Mouse (Mus musculus) lung, embryonic 16.5 days (tissue): ENCODE data around the gene Tmem121b. TPM values are rescaled to one million over a fixed set of nuclear protein-coding genes. Genes with fewer than 3 reads are reported as not detected.
A peak's percentile ranks its signal among the peaks of the same experiment; 100 is the strongest.

Source experiments
- ATAC-seq: fragments of 200-750 bp; cut with Nextera tagmentation; 2 replicates; pipeline ENCODE4 v1.8.0; 2017; ENCODE audit warnings: low read depth, mild to moderate bottlenecking, moderate library complexity
- H3K27ac ChIP-seq: fragments of 300-500 bp; sonication (generic); 2 replicates; pipeline ENCODE4 v1.5.1; 2014; ENCODE audit warnings: mild to moderate bottlenecking, control low read depth, low read length
- H3K27me3 ChIP-seq: fragments of 300-500 bp; sonication (generic); 2 replicates; pipeline ENCODE4 v1.6.1; 2014; ENCODE audit warnings: low read depth, low read length, mixed read lengths; ENCODE audit not compliant: control insufficient read depth, insufficient read depth
- H3K36me3 ChIP-seq: fragments of 300-500 bp; sonication (generic); 2 replicates; pipeline ENCODE4 v1.6.1; 2014; ENCODE audit warnings: low read length; ENCODE audit not compliant: control insufficient read depth, insufficient read depth
- H3K4me1 ChIP-seq: fragments of 300-500 bp; sonication (generic); replicated peaks from 2 replicates; pipeline ENCODE4 v1.6.1; 2014; ENCODE audit warnings: low read length, mixed read lengths; ENCODE audit not compliant: control insufficient read depth, insufficient read depth
- H3K4me2 ChIP-seq: fragments of 300-500 bp; sonication (generic); 2 replicates; pipeline ENCODE4 v1.6.1; 2014; ENCODE audit warnings: low read depth, low read length, control low read depth
- H3K4me3 ChIP-seq: fragments of 300-500 bp; sonication (generic); 2 replicates; pipeline ENCODE4 v1.5.1; 2014; ENCODE audit warnings: mild to moderate bottlenecking, low read length, control low read depth
- H3K9ac ChIP-seq: fragments of 300-500 bp; sonication (generic); 2 replicates; pipeline ENCODE4 v1.6.1; 2014; ENCODE audit warnings: low read length, control low read depth
- H3K9me3 ChIP-seq: fragments of 300-500 bp; sonication (generic); 2 replicates; pipeline ENCODE4 v1.6.1; 2016; ENCODE audit warnings: low read length; ENCODE audit not compliant: control insufficient read depth
- WGBS: fragments of 180-500 bp; shearing (Covaris S2); extraction: QIAGEN DNeasy Blood & Tissue Kit; methylation state at CpG from one replicate; pipeline ENCODE4 v1.1.7; 2014; 5-methylcytosine and 5-hydroxymethylcytosine counted together
- polyA plus RNA-seq: library from polyadenylated mRNA; unstranded; fragments of >200 nt; fragmentation: Nextera tagmentation; extraction: Ambion mirVana; gene quantifications from 2 replicates; pipeline ENCODE4 v1.2.1, GENCODE M21; 2015

The Tmem121b gene
- polyA plus RNA-seq, 1 experiment from 2014 or later, result 0.10 TPM

DNA sequence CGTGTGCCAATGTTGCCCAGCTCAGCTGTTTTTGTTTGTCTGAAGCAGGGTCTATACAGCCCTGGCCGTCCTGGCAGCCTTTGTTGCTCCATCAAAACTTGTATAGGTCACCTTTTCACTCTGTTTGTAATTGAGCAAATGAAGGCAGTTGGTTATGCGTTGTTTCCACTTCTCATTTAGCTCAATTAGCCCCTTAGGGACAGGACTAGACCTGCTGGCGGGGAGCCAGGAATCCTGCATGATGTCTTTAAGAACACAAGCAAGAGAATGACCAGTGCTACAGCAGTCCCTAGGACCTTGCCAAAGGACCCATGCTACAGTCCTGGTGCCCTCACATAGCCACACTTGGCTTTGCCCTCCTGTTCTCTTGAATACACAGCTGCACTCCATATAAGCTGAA, 11.9 kb upstream of the Tmem121b start:
- H3K36me3 ChIP-seq, result peaks cover 3% of the 10 kb centered on the region; the same call in 1 of the 2 replicates
- H3K9ac ChIP-seq, result no peak overlapping the region
- no peaks in the 10 kb centered on the region for H3K27me3 ChIP-seq
- ATAC-seq, result no peak
- H3K9me3 ChIP-seq, result peaks cover 2% of the 10 kb centered on the region; the same call in 1 of the 2 replicates
- H3K4me2 ChIP-seq, result no peak overlapping the region
- no peak overlapping the region for H3K27ac ChIP-seq
- H3K4me1 ChIP-seq, result no peaks in the 10 kb centered on the region
- WGBS, result 74% methylated on average over 4 of the region's 4 CpGs
- H3K4me3 ChIP-seq, result no peak overlapping the region

DNA sequence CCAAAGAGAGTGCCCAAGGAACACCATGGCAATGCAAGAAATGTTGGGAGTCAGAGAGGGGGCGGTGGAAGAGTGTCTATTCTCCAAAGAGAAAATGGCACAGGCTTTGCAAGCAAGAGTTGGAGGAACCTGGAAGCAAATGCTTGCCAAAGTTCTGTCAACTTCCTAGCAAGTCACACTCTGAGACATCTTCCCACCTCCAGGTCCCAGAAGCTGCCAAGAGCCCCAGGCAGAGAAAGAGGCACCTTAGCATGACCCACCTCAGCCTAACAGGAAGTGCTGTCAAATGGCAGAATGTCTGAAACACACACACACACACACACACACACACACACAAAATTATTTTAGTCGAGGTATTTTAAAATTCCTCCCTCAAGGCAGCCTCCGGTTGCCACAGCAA, 10.4 kb upstream of the Tmem121b start:
- no peak for ATAC-seq
- no peak overlapping the region for H3K27ac ChIP-seq
- peaks cover 4% of the 10 kb centered on the region; the same call in 1 of the 2 replicates for H3K9me3 ChIP-seq
- H3K27me3 ChIP-seq, result no peaks in the 10 kb centered on the region
- H3K4me3 ChIP-seq, result no peak overlapping the region
- no peaks in the 10 kb centered on the region for H3K4me1 ChIP-seq
- H3K4me2 ChIP-seq, result no peak overlapping the region
- no peaks in the 10 kb centered on the region for H3K36me3 ChIP-seq
- no peak overlapping the region for H3K9ac ChIP-seq
- 61% methylated on average over 3 of the region's 3 CpGs for WGBS

DNA sequence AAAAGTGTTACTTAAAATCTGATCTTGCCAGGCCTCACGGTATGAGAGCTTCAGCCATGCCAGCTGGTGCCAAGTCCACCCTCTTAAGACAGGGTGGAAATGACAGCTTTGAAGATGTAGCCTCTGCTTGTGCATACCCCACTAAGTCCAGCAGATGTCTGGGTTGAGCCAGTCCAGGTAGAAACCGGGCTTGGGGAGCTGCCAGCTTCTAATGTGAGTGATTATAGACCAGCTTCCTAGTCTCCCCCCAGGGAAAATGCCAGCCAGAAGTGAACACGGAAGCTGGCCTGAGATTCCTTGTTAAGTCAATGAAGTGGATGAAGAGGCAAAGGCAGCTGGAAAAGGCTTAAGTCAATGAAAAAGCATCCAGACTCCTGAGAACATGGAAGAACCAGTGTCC, 2.9 kb upstream of the Tmem121b start:
- WGBS, result 50% methylated on average over 3 of the region's 3 CpGs
- H3K4me1 ChIP-seq, result peaks cover 13% of the 10 kb centered on the region
- peaks cover 4% of the 10 kb centered on the region; the same call in 1 of the 2 replicates for H3K9me3 ChIP-seq
- H3K27me3 ChIP-seq, result peaks cover 21% of the 10 kb centered on the region
- ATAC-seq, result no peak
- H3K36me3 ChIP-seq, result no peaks in the 10 kb centered on the region
- no peak overlapping the region for H3K4me2 ChIP-seq
- no peak overlapping the region for H3K9ac ChIP-seq
- H3K4me3 ChIP-seq, result no peak overlapping the region
- H3K27ac ChIP-seq, result no peak overlapping the region

DNA sequence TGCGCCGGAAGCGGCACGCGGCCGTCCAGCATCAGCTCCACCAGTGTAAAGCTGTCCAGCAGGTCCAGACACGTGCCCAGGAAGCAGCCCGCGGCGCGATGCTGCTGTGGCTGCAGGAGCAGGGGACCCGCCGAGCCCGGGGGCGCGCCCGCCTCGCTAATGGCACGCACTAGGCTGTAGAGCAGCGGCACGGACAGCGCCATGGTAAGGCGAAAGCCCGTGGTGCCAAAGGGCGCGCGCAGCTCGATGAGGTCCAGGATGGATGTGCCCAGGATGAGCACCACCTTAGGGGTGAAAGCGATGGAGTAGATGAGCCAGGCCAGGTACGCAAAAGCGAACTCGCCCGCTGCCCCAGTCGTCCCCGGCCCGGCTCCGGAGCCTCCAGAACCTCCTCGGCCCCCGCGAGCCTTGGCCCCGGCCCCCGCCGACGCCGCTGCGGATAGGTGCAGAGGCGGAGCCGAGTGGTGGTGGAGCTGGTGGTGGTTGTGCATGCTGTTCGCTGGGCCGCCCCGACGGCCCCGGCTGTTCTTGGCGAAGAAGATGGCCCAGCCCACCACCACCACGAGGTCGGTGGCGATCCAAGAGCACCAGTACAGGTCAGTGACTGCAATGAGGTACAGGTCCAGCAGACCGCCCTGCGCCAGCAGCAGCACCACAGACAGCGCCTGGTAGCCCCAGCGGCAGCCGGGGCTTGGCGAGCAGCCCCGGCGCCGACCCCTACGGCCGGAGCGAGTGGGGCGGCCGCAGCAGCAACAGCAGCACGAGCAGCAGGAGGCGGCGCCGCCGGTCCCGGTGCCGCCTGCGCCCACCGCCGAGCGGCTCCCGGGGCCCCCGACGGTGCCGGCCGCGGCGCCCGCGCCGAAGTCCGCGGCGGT, 871 bp downstream of the Tmem121b start:
- peak; percentile 53 for ATAC-seq
- Histone ChIP-seq H3K4me2 (peak overlapping the region; percentile 99), H3K27me3 (peaks cover 21% of the 10 kb centered on the region), H3K9ac (peak overlapping the region; percentile 51), H3K9me3 (no peaks in the 10 kb centered on the region), H3K36me3 (no peaks in the 10 kb centered on the region), H3K4me3 (peak overlapping the region; percentile 67), H3K27ac (no peak overlapping the region), H3K4me1 (peaks cover 16% of the 10 kb centered on the region)
- WGBS, result under 1% methylated on average over 72 of the region's 95 CpGs

DNA sequence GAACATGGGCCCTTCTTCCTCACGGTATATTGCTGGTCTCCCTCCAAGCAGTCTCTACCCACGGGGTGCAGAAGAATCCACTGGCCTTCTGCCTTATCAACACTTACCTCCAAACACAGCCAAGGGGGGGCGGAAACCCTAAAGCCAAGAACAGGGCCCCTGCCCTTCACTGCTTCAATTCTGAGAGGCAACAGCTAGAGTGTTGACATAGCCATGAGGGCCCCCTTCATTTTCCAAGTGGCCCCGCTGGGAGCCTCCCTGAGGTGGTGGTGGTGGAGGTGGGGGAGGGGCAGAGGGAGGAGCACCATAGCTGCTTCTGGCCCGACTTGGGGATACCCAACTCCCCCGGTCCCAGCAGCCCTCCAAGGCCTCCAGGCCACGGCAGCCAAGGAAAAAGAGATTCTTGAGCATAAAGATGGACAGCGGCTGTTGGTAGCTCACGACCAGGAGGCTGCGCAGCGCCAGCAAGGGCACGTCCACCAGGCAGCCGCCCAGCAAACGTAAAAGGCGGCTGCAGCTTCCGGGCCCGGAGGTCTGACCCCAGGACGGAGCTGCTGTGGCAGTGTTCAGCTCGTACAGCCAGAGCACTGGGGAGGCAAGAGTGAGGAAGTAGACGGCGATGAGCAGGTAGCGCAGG, 1.6 kb downstream of the Tmem121b start:
- peak; percentile 77 for ATAC-seq
- peak overlapping the region; percentile 99 for H3K4me2 ChIP-seq
- H3K36me3 ChIP-seq, result no peaks in the 10 kb centered on the region
- H3K9me3 ChIP-seq, result no peaks in the 10 kb centered on the region
- H3K27ac ChIP-seq, result 0 out of 2 replicates have a peak overlapping the region, but pooled peaks have one; percentile 45
- peaks cover 21% of the 10 kb centered on the region for H3K27me3 ChIP-seq
- no peak overlapping the region for H3K9ac ChIP-seq
- H3K4me3 ChIP-seq, result peak overlapping the region; percentile 67
- H3K4me1 ChIP-seq, result peaks cover 16% of the 10 kb centered on the region
- WGBS, result 7% methylated on average over 22 of the region's 22 CpGs

DNA sequence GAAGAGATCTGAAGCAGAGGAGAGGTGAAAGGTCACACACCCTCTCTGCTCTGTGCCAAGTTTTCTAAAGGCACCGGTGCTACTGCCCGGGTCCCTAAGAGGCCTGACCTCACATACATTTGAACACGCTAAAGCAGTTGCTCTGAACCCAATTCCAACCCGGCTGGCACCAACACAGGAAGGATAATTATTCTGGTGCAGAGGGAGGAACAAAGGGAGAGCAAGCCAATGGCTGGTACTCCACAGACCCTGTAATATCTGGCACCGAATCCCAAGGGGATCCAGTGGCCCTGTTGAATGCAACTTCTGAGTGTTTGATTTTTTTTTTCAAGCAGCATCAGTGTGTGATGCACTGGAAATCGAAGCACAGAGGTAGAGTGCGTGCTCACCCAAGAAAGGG, 2.5 kb downstream of the Tmem121b start:
- Histone ChIP-seq H3K4me1 (peaks cover 16% of the 10 kb centered on the region), H3K4me2 (no peak overlapping the region), H3K9ac (no peak overlapping the region), H3K9me3 (no peaks in the 10 kb centered on the region), H3K4me3 (no peak overlapping the region), H3K27ac (no peak overlapping the region), H3K36me3 (no peaks in the 10 kb centered on the region), H3K27me3 (peaks cover 21% of the 10 kb centered on the region)
- 43% methylated on average over 7 of the region's 7 CpGs for WGBS
- ATAC-seq, result no peak

DNA sequence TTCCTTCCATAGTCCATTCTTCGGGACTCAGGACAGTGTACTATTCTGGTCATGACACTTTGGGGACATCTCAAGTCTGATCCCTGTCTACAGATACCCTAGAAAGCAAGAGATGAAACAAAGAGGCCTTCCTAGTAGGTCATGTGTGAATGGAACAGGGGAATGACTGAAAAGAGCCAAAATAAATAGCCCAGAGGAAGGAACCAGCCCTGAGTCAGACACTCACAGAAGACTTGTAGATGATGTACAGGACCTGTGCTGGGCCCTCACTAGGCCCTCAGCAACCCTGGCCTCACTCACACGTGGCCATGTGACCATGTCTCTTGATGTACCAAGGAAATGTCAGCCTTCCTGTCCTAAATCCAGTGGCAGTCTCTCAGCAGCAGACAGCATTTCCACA, 4.1 kb downstream of the Tmem121b start:
- H3K27ac ChIP-seq, result no peak overlapping the region
- H3K9ac ChIP-seq, result no peak overlapping the region
- peaks cover 16% of the 10 kb centered on the region for H3K27me3 ChIP-seq
- no peak overlapping the region for H3K4me2 ChIP-seq
- H3K4me1 ChIP-seq, result peaks cover 15% of the 10 kb centered on the region
- H3K36me3 ChIP-seq, result no peaks in the 10 kb centered on the region
- ATAC-seq, result no peak
- WGBS, result 44% methylated on average over 2 of the region's 2 CpGs
- H3K4me3 ChIP-seq, result no peak overlapping the region
- no peaks in the 10 kb centered on the region for H3K9me3 ChIP-seq

DNA sequence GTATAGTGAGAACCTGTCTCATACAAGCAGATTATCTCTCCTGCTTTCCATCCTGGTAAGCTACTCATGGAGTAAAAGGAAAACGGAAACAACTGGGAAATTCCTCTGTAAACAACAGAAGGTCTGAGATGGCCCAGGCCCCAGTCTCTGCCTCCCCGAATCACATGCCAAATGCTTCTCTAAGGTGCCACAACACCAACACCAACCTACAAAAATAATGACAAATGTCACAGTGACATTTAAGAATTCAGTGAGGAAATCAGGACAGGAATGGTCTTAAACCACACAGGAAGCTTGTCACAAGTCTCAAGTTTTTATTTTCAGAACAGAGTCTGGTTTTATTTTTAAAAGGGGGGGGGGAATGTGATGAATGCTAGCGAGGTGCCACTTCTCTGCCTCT, 5.0 kb downstream of the Tmem121b start:
- 54% methylated on average over 3 of the region's 3 CpGs for WGBS
- Histone ChIP-seq H3K9me3 (no peaks in the 10 kb centered on the region), H3K4me3 (no peak overlapping the region), H3K4me1 (peaks cover 13% of the 10 kb centered on the region), H3K4me2 (no peak overlapping the region), H3K27me3 (peaks cover 16% of the 10 kb centered on the region), H3K27ac (no peak overlapping the region), H3K36me3 (no peaks in the 10 kb centered on the region), H3K9ac (no peak overlapping the region)
- no peak for ATAC-seq

DNA sequence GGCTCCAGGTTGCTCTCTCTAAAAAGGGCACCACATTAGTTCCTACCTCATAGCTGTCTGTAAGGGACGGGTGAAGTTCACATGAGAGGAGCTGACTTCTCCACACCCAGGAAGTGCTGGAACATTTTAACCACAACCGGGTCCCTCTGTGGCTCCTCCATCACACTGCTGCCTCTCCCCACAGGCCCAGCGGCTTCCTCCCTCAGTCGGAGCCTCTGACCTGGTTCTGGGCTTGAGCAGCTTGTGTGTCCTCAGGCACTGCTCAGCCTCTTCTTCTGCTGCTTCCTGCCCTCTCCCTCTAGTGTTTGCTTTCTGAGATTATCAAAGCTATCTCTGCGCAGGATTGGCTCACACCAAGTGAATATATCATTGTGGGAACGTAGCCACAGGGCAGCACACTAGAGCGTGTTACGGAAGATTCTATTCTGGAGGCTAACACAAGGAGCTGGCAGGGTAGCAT, 7.5 kb downstream of the Tmem121b start:
- Histone ChIP-seq H3K9ac (no peak overlapping the region), H3K27ac (no peak overlapping the region), H3K9me3 (no peaks in the 10 kb centered on the region), H3K36me3 (no peaks in the 10 kb centered on the region; the same call in 1 of the 2 replicates), H3K4me2 (no peak overlapping the region), H3K27me3 (no peaks in the 10 kb centered on the region; the same call in 1 of the 2 replicates), H3K4me1 (peaks cover 6% of the 10 kb centered on the region; the same call in 1 of the 2 replicates), H3K4me3 (no peak overlapping the region)
- 39% methylated on average over 8 of the region's 8 CpGs for WGBS
- no peak for ATAC-seq
